Mouse (Mus musculus) liver, embryonic 11.5 days (tissue): ENCODE measurements around the gene C9. TPM values are rescaled to one million over a fixed set of nuclear protein-coding genes. Genes with fewer than 3 reads are reported as not detected.
A peak's percentile ranks its signal among the peaks of the same experiment; 100 is the strongest.

Source experiments
- ATAC-seq: fragments of 200-750 bp; cut with Nextera tagmentation; replicated peaks from 2 replicates; pipeline ENCODE4 v1.8.0; 2017; ENCODE audit warnings: moderate number of reproducible peaks, mild to moderate bottlenecking, moderate TSS enrichment, moderate library complexity; ENCODE audit not compliant: low FRiP score
- DNase-seq: peaks from one replicate; pipeline ENCODE4 v3.0.0-alpha.2; 2017; ENCODE audit warnings: low spot score
- H3K27ac ChIP-seq: fragments of 300-500 bp; sonication (generic); 2 replicates; pipeline ENCODE4 v1.5.1; 2014; ENCODE audit warnings: mild to moderate bottlenecking, low read depth, low read length, control low read depth
- H3K27me3 ChIP-seq: fragments of 300-500 bp; sonication (generic); replicated peaks from 2 replicates; pipeline ENCODE4 v1.6.1; 2014; ENCODE audit warnings: low read length, mixed read lengths; ENCODE audit not compliant: control insufficient read depth, insufficient read depth
- H3K36me3 ChIP-seq: fragments of 300-500 bp; sonication (generic); 2 replicates; pipeline ENCODE4 v1.6.1; 2014; ENCODE audit warnings: mild to moderate bottlenecking, low read length, moderate library complexity, mixed read lengths; ENCODE audit not compliant: control insufficient read depth, insufficient read depth
- H3K4me1 ChIP-seq: fragments of 300-500 bp; sonication (generic); replicated peaks from 2 replicates; pipeline ENCODE4 v1.6.1; 2014; ENCODE audit warnings: low read length, mixed read lengths; ENCODE audit not compliant: control insufficient read depth, insufficient read depth
- H3K4me2 ChIP-seq: fragments of 300-500 bp; sonication (generic); 2 replicates; pipeline ENCODE4 v1.6.1; 2014; ENCODE audit warnings: mild to moderate bottlenecking, control low read depth, moderate library complexity
- H3K4me3 ChIP-seq: fragments of 300-500 bp; sonication (generic); 2 replicates; pipeline ENCODE4 v1.5.1; 2014; ENCODE audit warnings: low read depth, low read length, control low read depth
- H3K9ac ChIP-seq: fragments of 300-500 bp; sonication (generic); 2 replicates; pipeline ENCODE4 v1.6.1; 2014; ENCODE audit warnings: low read depth, low read length, control low read depth
- H3K9me3 ChIP-seq: fragments of 300-500 bp; sonication (generic); 2 replicates; pipeline ENCODE4 v1.6.1; 2016; ENCODE audit warnings: low read length, inconsistent platforms, mixed read lengths; ENCODE audit not compliant: control insufficient read depth
- WGBS: fragments of 180-500 bp; shearing (Covaris S2); extraction: QIAGEN DNeasy Blood & Tissue Kit; methylation state at CpG from one replicate; pipeline ENCODE4 v1.1.7; 2014; 5-methylcytosine and 5-hydroxymethylcytosine counted together
- polyA plus RNA-seq: library from polyadenylated mRNA; unstranded; fragments of >200 nt; fragmentation: Nextera tagmentation; extraction: Ambion mirVana; gene quantifications from 2 replicates; pipeline ENCODE4 v1.2.1, GENCODE M21; 2014

Gene C9
- polyA plus RNA-seq, 1 experiment from 2014 or later: 0.15 TPM

GRCm38 (mm10) chr15:6533858-6534343, 88.8 kb downstream of the C9 start:
- H3K36me3 ChIP-seq: no peaks in the 10 kb centered on the region
- 79% methylated on average over 3 of the region's 3 CpGs for WGBS
- no peak for ATAC-seq

GRCm38 (mm10) chr15:6534592-6534991, 89.5 kb downstream of the C9 start:
- 68% methylated on average over 8 of the region's 8 CpGs for WGBS
- Histone ChIP-seq H3K4me1 (0 out of 2 replicates have a peak, but pooled peaks cover 5% of the 10 kb centered on the region), H3K36me3 (no peaks in the 10 kb centered on the region), H3K4me2 (peak overlapping the region; percentile 27; the same call in 1 of the 2 replicates), H3K4me3 (no peak overlapping the region), H3K27ac (no peak overlapping the region), H3K27me3 (no peaks in the 10 kb centered on the region), H3K9ac (no peak overlapping the region), H3K9me3 (no peaks in the 10 kb centered on the region)
- no peak for ATAC-seq
- DNase-seq: no peak

More at GRCm38 (mm10) chr15:6533858-6534343, 88.8 kb downstream of the C9 start:
- H3K27me3 ChIP-seq: no peaks in the 10 kb centered on the region
- no peak overlapping the region for H3K9ac ChIP-seq
- H3K9me3 ChIP-seq: no peaks in the 10 kb centered on the region
- DNase-seq: no peak
- H3K4me3 ChIP-seq: no peak overlapping the region
- H3K4me2 ChIP-seq: no peak overlapping the region
- 0 out of 2 replicates have a peak, but pooled peaks cover 5% of the 10 kb centered on the region for H3K4me1 ChIP-seq
- H3K27ac ChIP-seq: no peak overlapping the region

GRCm38 (mm10) chr15:6539639-6540338, 94.7 kb downstream of the C9 start:
- H3K4me1 ChIP-seq: peaks cover 12% of the 10 kb centered on the region
- no peaks in the 10 kb centered on the region for H3K36me3 ChIP-seq
- H3K27ac ChIP-seq: 0 out of 2 replicates have a peak overlapping the region, but pooled peaks have one; percentile 41
- H3K9me3 ChIP-seq: no peaks in the 10 kb centered on the region
- H3K4me2 ChIP-seq: peak overlapping the region; percentile 12; the same call in 1 of the 2 replicates
- H3K27me3 ChIP-seq: no peaks in the 10 kb centered on the region
- ATAC-seq (peak; percentile 75), DNase-seq (peak; percentile 33)
- H3K9ac ChIP-seq: no peak overlapping the region
- WGBS: 33% methylated on average over 7 of the region's 7 CpGs
- H3K4me3 ChIP-seq: no peak overlapping the region

Other genes with a start within 250 kb of the C9 start
- gene Dab2, start 145.5 kb upstream of the C9 start, polyA plus RNA-seq: 37.6 and 43.2 TPM in 2 replicates
- gene Fyb, start 77.5 kb downstream of the C9 start, polyA plus RNA-seq: 38.7 and 41.1 TPM in 2 replicates